Mouse (Mus musculus) lung, embryonic 15.5 days (tissue): ENCODE data around the gene 3110040M04Rik. TPM values are rescaled to one million over a fixed set of nuclear protein-coding genes. Genes with fewer than 3 reads are reported as not detected.

ENCODE experiments used
- ATAC-seq: fragments of 200-750 bp; cut with Nextera tagmentation; 2 replicates; pipeline ENCODE4 v1.8.0; 2017; ENCODE audit warnings: moderate number of reproducible peaks, borderline replicate concordance; ENCODE audit not compliant: low FRiP score, low TSS enrichment; ENCODE audit errors: extremely low read depth
- H3K27ac ChIP-seq: fragments of 300-500 bp; sonication (generic); 2 replicates; pipeline ENCODE4 v1.5.1; 2015; ENCODE audit warnings: moderate library complexity, mild to moderate bottlenecking, inconsistent platforms
- H3K27me3 ChIP-seq: fragments of 300-500 bp; sonication (generic); 2 replicates; pipeline ENCODE4 v1.6.1; 2015; ENCODE audit warnings: inconsistent platforms
- H3K36me3 ChIP-seq: fragments of 300-500 bp; sonication (generic); 2 replicates; pipeline ENCODE4 v1.6.1; 2015; ENCODE audit warnings: inconsistent platforms
- H3K4me1 ChIP-seq: fragments of 300-500 bp; sonication (generic); 2 replicates; pipeline ENCODE4 v1.6.1; 2015; ENCODE audit warnings: inconsistent platforms
- H3K4me2 ChIP-seq: fragments of 300-500 bp; sonication (generic); 2 replicates; pipeline ENCODE4 v1.6.1; 2015; ENCODE audit warnings: inconsistent platforms, mild to moderate bottlenecking, moderate library complexity
- H3K4me3 ChIP-seq: fragments of 300-500 bp; sonication (generic); 2 replicates; pipeline ENCODE4 v1.5.1; 2015; ENCODE audit warnings: mild to moderate bottlenecking, inconsistent platforms
- H3K9ac ChIP-seq: fragments of 300-500 bp; sonication (generic); 2 replicates; pipeline ENCODE4 v1.6.1; 2015; ENCODE audit warnings: inconsistent platforms
- H3K9me3 ChIP-seq: fragments of 300-500 bp; sonication (generic); 2 replicates; pipeline ENCODE4 v1.6.1; 2016; ENCODE audit warnings: inconsistent platforms
- WGBS: fragments of 180-500 bp; shearing (Covaris S2); methylation state at CpG from one replicate; pipeline ENCODE4 v1.1.7; 2015; 5-methylcytosine and 5-hydroxymethylcytosine counted together
- polyA plus RNA-seq: library from polyadenylated mRNA; unstranded; fragments of >200 nt; fragmentation: Nextera tagmentation; extraction: Ambion mirVana; gene quantifications from 2 replicates; pipeline ENCODE4 v1.2.1, GENCODE M21; 2015

Gene 3110040M04Rik
- polyA plus RNA-seq, 1 experiment from 2014 or later = not detected

GRCm38 (mm10) chr1:151244761-151245160 is 40.8 kb downstream of the 3110040M04Rik start:
- Histone ChIP-seq H3K27me3 (no peaks in the 10 kb centered on the region), H3K27ac (no peak overlapping the region), H3K4me3 (no peak overlapping the region), H3K9me3 (no peaks in the 10 kb centered on the region), H3K4me1 (no peaks in the 10 kb centered on the region), H3K36me3 (no peaks in the 10 kb centered on the region), H3K4me2 (peak overlapping the region; percentile 29; the same call in 1 of the 2 replicates), H3K9ac (no peak overlapping the region)
- 71% methylated on average over 4 of the region's 4 CpGs for WGBS
- ATAC-seq = no peak

GRCm38 (mm10) chr1:151245165-151245564 is 41.2 kb downstream of the 3110040M04Rik start:
- Histone ChIP-seq H3K4me3 (no peak overlapping the region), H3K36me3 (no peaks in the 10 kb centered on the region), H3K27me3 (no peaks in the 10 kb centered on the region), H3K27ac (no peak overlapping the region), H3K9ac (no peak overlapping the region), H3K4me2 (peak overlapping the region; percentile 29; the same call in 1 of the 2 replicates), H3K4me1 (no peaks in the 10 kb centered on the region), H3K9me3 (no peaks in the 10 kb centered on the region)
- ATAC-seq = no peak
- whole genome bisulfite sequencing = 78% methylated on average over 10 of the region's 10 CpGs

GRCm38 (mm10) chr1:151245846-151246245 is 41.9 kb downstream of the 3110040M04Rik start:
- H3K4me2 ChIP-seq = no peak overlapping the region
- ATAC-seq = no peak
- 59% methylated on average over 2 of the region's 2 CpGs for WGBS
- H3K4me1 ChIP-seq = no peaks in the 10 kb centered on the region
- H3K36me3 ChIP-seq = no peaks in the 10 kb centered on the region
- no peak overlapping the region for H3K27ac ChIP-seq
- H3K9ac ChIP-seq = no peak overlapping the region
- H3K27me3 ChIP-seq = no peaks in the 10 kb centered on the region
- no peak overlapping the region for H3K4me3 ChIP-seq
- H3K9me3 ChIP-seq = no peaks in the 10 kb centered on the region

- H3K27ac ChIP-seq = no peak overlapping the region
- no peak for ATAC-seq
- H3K4me3 ChIP-seq = no peak overlapping the region
- no peak overlapping the region for H3K9ac ChIP-seq
- H3K36me3 ChIP-seq = no peaks in the 10 kb centered on the region
- no peaks in the 10 kb centered on the region for H3K27me3 ChIP-seq
- no peak overlapping the region for H3K4me2 ChIP-seq
- H3K4me1 ChIP-seq = no peaks in the 10 kb centered on the region
- no peaks in the 10 kb centered on the region for H3K9me3 ChIP-seq
- WGBS = 85% methylated on average over 3 of the region's 3 CpGs
These were observed 46.2 kb downstream of the 3110040M04Rik start for GRCm38 (mm10) chr1:151250109-151250508.

GRCm38 (mm10) chr1:151250529-151251193 is 46.7 kb downstream of the 3110040M04Rik start:
- H3K4me2 ChIP-seq = peak overlapping the region; percentile 43
- 42% methylated on average over 18 of the region's 18 CpGs for WGBS
- no peaks in the 10 kb centered on the region for H3K4me1 ChIP-seq
- H3K27me3 ChIP-seq = no peaks in the 10 kb centered on the region
- H3K4me3 ChIP-seq = peak overlapping the region; percentile 13; the same call in 1 of the 2 replicates
- no peak overlapping the region; the same call in 1 of the 2 replicates for H3K27ac ChIP-seq
- H3K36me3 ChIP-seq = no peaks in the 10 kb centered on the region
- H3K9me3 ChIP-seq = no peaks in the 10 kb centered on the region
- ATAC-seq = peak; percentile 87
- H3K9ac ChIP-seq = no peak overlapping the region

GRCm38 (mm10) chr1:151251194-151252010 is 47.5 kb downstream of the 3110040M04Rik start:
- Histone ChIP-seq H3K4me2 (peak overlapping the region; percentile 43), H3K36me3 (no peaks in the 10 kb centered on the region), H3K27me3 (no peaks in the 10 kb centered on the region), H3K9me3 (no peaks in the 10 kb centered on the region), H3K4me3 (peak overlapping the region; percentile 13; the same call in 1 of the 2 replicates), H3K27ac (no peak overlapping the region; the same call in 1 of the 2 replicates), H3K4me1 (no peaks in the 10 kb centered on the region), H3K9ac (no peak overlapping the region)
- WGBS = 72% methylated on average over 14 of the region's 14 CpGs
- no peak for ATAC-seq

Other genes with a start within 250 kb of the 3110040M04Rik start
- gene Hmcn1, start 210.7 kb upstream of the 3110040M04Rik start, polyA plus RNA-seq = 9.3 and 13.0 TPM in 2 replicates
- 0.11 TPM in 1 of 2 replicates, not detected in the other for gene Gm47985, start 21.6 kb upstream of the 3110040M04Rik start, polyA plus RNA-seq
- gene Gm8947, start 11.7 kb upstream of the 3110040M04Rik start, polyA plus RNA-seq = 0.09 TPM in 1 of 2 replicates, not detected in the other
- not detected in 2 replicates for gene Gm47995, start 5.7 kb upstream of the 3110040M04Rik start, polyA plus RNA-seq
- gene Gm47996, start 6.0 kb downstream of the 3110040M04Rik start, polyA plus RNA-seq = not detected in 2 replicates
- gene Ivns1abp, start 140.4 kb downstream of the 3110040M04Rik start, polyA plus RNA-seq = 236 and 242 TPM in 2 replicates
- 23.7 and 26.2 TPM in 2 replicates for gene Swt1, start 224.3 kb downstream of the 3110040M04Rik start, polyA plus RNA-seq
- 41.1 and 42.7 TPM in 2 replicates for gene Trmt1l, start 224.4 kb downstream of the 3110040M04Rik start, polyA plus RNA-seq